Mouse (Mus musculus): Measurements from ENCODE around the gene Endog. TPM values are rescaled to one million over a fixed set of nuclear protein-coding genes. Genes with fewer than 3 reads are reported as not detected.
A peak's percentile ranks its signal among the peaks of the same experiment; 100 is the strongest.

Endog gene
- polyA plus RNA-seq, 1 experiment from 2014 or later: 16.9 TPM

- DNase-seq (ENCODE audit: low spot score): peak; percentile 96
- no peaks in the 10 kb centered on the region for H3K36me3 ChIP-seq (replicated peaks; ENCODE audit: control insufficient read depth, insufficient read depth, low read depth, low read length)
- H3K27ac ChIP-seq (replicated peaks; ENCODE audit: low read depth, low read length): no peak within 1 kb of the TSS
- peak within 1 kb of the TSS; percentile 64 for H3K9ac ChIP-seq (replicated peaks; ENCODE audit: low read length)
- no peaks in the 10 kb centered on the region for H3K27me3 ChIP-seq (ENCODE audit: control insufficient read depth, insufficient read depth, low read length)
- peaks cover 3% of the 10 kb centered on the region; the same call in 1 of the 2 replicates for H3K4me1 ChIP-seq (ENCODE audit: control insufficient read depth, insufficient read depth, low read length)
- peak within 1 kb of the TSS; percentile 78 for H3K4me3 ChIP-seq (ENCODE audit: low read depth, low read length)
- H3K9me3 ChIP-seq (replicated peaks; ENCODE audit: control insufficient read depth, low read length): no peaks in the 10 kb centered on the region
- under 1% methylated on average over 44 of the region's 44 CpGs for WGBS
- peak within 1 kb of the TSS; percentile 90 for H3K4me2 ChIP-seq (ENCODE audit: low read depth, low read length)
- peak; percentile 94 for ATAC-seq (replicated peaks; ENCODE audit: insufficient number of reproducible peaks, low FRiP score, low TSS enrichment, low read depth)
Observed at GRCm38 (mm10) chr2:30205629-30206357, 34.5 kb downstream of the Endog start, which contains the start of gene Kyat1. TSS of gene Kyat1 (minus strand) at chr2:30205847.

DNA sequence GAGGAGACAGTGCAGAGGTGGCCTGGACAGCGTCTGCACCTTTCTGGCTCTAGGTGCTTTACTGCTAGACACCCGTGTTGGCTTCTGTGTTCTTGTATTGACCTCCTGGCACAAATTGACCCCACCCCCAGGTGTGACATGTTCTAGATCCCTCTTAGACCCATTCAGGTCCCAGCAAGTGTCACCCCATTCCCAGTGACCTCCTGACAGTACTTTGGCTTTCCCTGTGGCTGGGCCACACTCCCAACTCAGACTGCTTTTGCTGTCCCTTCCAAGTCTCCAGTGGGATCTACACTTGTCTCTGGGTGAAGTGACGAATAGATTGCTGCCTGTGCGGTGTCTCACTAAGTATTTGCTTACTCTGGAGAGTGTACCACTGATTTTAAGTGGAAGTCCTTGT lies 36.1 kb downstream of the Endog start:
- H3K27me3 ChIP-seq (ENCODE audit: control insufficient read depth, insufficient read depth, low read length): no peaks in the 10 kb centered on the region
- no peaks in the 10 kb centered on the region for H3K9me3 ChIP-seq (replicated peaks; ENCODE audit: control insufficient read depth, low read length)
- ATAC-seq (replicated peaks; ENCODE audit: insufficient number of reproducible peaks, low FRiP score, low TSS enrichment, low read depth) (no peak), DNase-seq (ENCODE audit: low spot score) (no peak)
- H3K4me3 ChIP-seq (ENCODE audit: low read depth, low read length): no peak overlapping the region
- no peak overlapping the region for H3K27ac ChIP-seq (replicated peaks; ENCODE audit: low read depth, low read length)
- no peaks in the 10 kb centered on the region for H3K36me3 ChIP-seq (replicated peaks; ENCODE audit: control insufficient read depth, insufficient read depth, low read depth, low read length)
- WGBS: 83% methylated on average over 4 of the region's 4 CpGs
- peaks cover 3% of the 10 kb centered on the region; the same call in 1 of the 2 replicates for H3K4me1 ChIP-seq (ENCODE audit: control insufficient read depth, insufficient read depth, low read length)
- no peak overlapping the region for H3K4me2 ChIP-seq (ENCODE audit: low read depth, low read length)
- no peak overlapping the region for H3K9ac ChIP-seq (replicated peaks; ENCODE audit: low read length)

DNA sequence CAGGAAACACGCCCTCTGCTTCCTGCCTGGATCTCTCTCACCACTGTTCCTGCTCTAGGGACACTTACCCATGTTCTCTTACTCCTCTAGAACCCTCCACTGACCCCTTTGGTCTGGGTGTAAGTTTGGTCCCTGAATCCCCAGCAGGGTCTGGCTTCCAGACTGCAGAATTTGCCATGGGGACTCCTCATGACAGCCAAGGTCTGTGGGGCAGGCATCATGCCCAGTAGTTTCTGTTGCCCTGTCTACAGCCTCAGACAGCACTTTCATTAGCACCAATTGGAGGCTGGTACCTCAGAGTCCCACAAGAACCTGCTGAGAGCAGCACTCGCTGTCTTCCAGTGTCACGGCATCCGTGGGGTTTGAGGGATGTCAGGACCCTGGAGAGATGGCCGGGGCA lies 36.6 kb downstream of the Endog start:
- WGBS: 71% methylated on average over 5 of the region's 5 CpGs
- ATAC-seq (replicated peaks; ENCODE audit: insufficient number of reproducible peaks, low FRiP score, low TSS enrichment, low read depth) (no peak), DNase-seq (ENCODE audit: low spot score) (no peak)
- Histone ChIP-seq H3K27me3 (ENCODE audit: control insufficient read depth, insufficient read depth, low read length) (no peaks in the 10 kb centered on the region), H3K9ac (replicated peaks; ENCODE audit: low read length) (no peak overlapping the region), H3K4me2 (ENCODE audit: low read depth, low read length) (no peak overlapping the region), H3K9me3 (replicated peaks; ENCODE audit: control insufficient read depth, low read length) (no peaks in the 10 kb centered on the region), H3K27ac (replicated peaks; ENCODE audit: low read depth, low read length) (no peak overlapping the region), H3K36me3 (replicated peaks; ENCODE audit: control insufficient read depth, insufficient read depth, low read depth, low read length) (no peaks in the 10 kb centered on the region), H3K4me3 (ENCODE audit: low read depth, low read length) (no peak overlapping the region), H3K4me1 (ENCODE audit: control insufficient read depth, insufficient read depth, low read length) (peaks cover 3% of the 10 kb centered on the region; the same call in 1 of the 2 replicates)

- Histone ChIP-seq H3K36me3 (replicated peaks; ENCODE audit: control insufficient read depth, insufficient read depth, low read depth, low read length) (no peaks in the 10 kb centered on the region), H3K27ac (replicated peaks; ENCODE audit: low read depth, low read length) (no peak overlapping the region), H3K4me1 (ENCODE audit: control insufficient read depth, insufficient read depth, low read length) (no peaks in the 10 kb centered on the region), H3K9me3 (replicated peaks; ENCODE audit: control insufficient read depth, low read length) (no peaks in the 10 kb centered on the region), H3K4me3 (ENCODE audit: low read depth, low read length) (no peak overlapping the region), H3K9ac (replicated peaks; ENCODE audit: low read length) (no peak overlapping the region), H3K4me2 (ENCODE audit: low read depth, low read length) (no peak overlapping the region), H3K27me3 (ENCODE audit: control insufficient read depth, insufficient read depth, low read length) (no peaks in the 10 kb centered on the region)
- ATAC-seq (replicated peaks; ENCODE audit: insufficient number of reproducible peaks, low FRiP score, low TSS enrichment, low read depth) (no peak), DNase-seq (ENCODE audit: low spot score) (no peak)
- WGBS: 63% methylated on average over 6 of the region's 6 CpGs
Observed at GRCm38 (mm10) chr2:30211408-30212168, 40.3 kb downstream of the Endog start.

- DNase-seq (ENCODE audit: low spot score) (no peak), ATAC-seq (replicated peaks; ENCODE audit: insufficient number of reproducible peaks, low FRiP score, low TSS enrichment, low read depth) (no peak)
- no peak overlapping the region for H3K4me3 ChIP-seq (ENCODE audit: low read depth, low read length)
- H3K36me3 ChIP-seq (replicated peaks; ENCODE audit: control insufficient read depth, insufficient read depth, low read depth, low read length): no peaks in the 10 kb centered on the region
- H3K27me3 ChIP-seq (ENCODE audit: control insufficient read depth, insufficient read depth, low read length): no peaks in the 10 kb centered on the region
- H3K4me1 ChIP-seq (ENCODE audit: control insufficient read depth, insufficient read depth, low read length): no peaks in the 10 kb centered on the region
- H3K9ac ChIP-seq (replicated peaks; ENCODE audit: low read length): no peak overlapping the region
- no peaks in the 10 kb centered on the region for H3K9me3 ChIP-seq (replicated peaks; ENCODE audit: control insufficient read depth, low read length)
- no peak overlapping the region for H3K27ac ChIP-seq (replicated peaks; ENCODE audit: low read depth, low read length)
- no peak overlapping the region for H3K4me2 ChIP-seq (ENCODE audit: low read depth, low read length)
- 73% methylated on average over 4 of the region's 4 CpGs for WGBS
Observed at GRCm38 (mm10) chr2:30212169-30212545, 40.9 kb downstream of the Endog start.

GRCm38 (mm10) chr2:30212951-30213350 lies 41.7 kb downstream of the Endog start:
- no peaks in the 10 kb centered on the region for H3K4me1 ChIP-seq (ENCODE audit: control insufficient read depth, insufficient read depth, low read length)
- H3K27me3 ChIP-seq (ENCODE audit: control insufficient read depth, insufficient read depth, low read length): no peaks in the 10 kb centered on the region
- H3K4me2 ChIP-seq (ENCODE audit: low read depth, low read length): no peak overlapping the region
- H3K9me3 ChIP-seq (replicated peaks; ENCODE audit: control insufficient read depth, low read length): no peaks in the 10 kb centered on the region
- H3K36me3 ChIP-seq (replicated peaks; ENCODE audit: control insufficient read depth, insufficient read depth, low read depth, low read length): no peaks in the 10 kb centered on the region
- DNase-seq (ENCODE audit: low spot score) (no peak), ATAC-seq (replicated peaks; ENCODE audit: insufficient number of reproducible peaks, low FRiP score, low TSS enrichment, low read depth) (no peak)
- WGBS: 75% methylated on average over 1 of the region's 1 CpGs
- no peak overlapping the region for H3K4me3 ChIP-seq (ENCODE audit: low read depth, low read length)
- no peak overlapping the region for H3K27ac ChIP-seq (replicated peaks; ENCODE audit: low read depth, low read length)
- no peak overlapping the region for H3K9ac ChIP-seq (replicated peaks; ENCODE audit: low read length)

- Histone ChIP-seq H3K27ac (replicated peaks; ENCODE audit: low read depth, low read length) (no peak overlapping the region), H3K4me3 (ENCODE audit: low read depth, low read length) (no peak overlapping the region), H3K9ac (replicated peaks; ENCODE audit: low read length) (no peak overlapping the region), H3K4me1 (ENCODE audit: control insufficient read depth, insufficient read depth, low read length) (no peaks in the 10 kb centered on the region), H3K4me2 (ENCODE audit: low read depth, low read length) (no peak overlapping the region), H3K27me3 (ENCODE audit: control insufficient read depth, insufficient read depth, low read length) (no peaks in the 10 kb centered on the region), H3K36me3 (replicated peaks; ENCODE audit: control insufficient read depth, insufficient read depth, low read depth, low read length) (no peaks in the 10 kb centered on the region), H3K9me3 (replicated peaks; ENCODE audit: control insufficient read depth, low read length) (no peaks in the 10 kb centered on the region)
- ATAC-seq (replicated peaks; ENCODE audit: insufficient number of reproducible peaks, low FRiP score, low TSS enrichment, low read depth) (no peak), DNase-seq (ENCODE audit: low spot score) (no peak)
- 81% methylated on average over 3 of the region's 3 CpGs for WGBS
Observed at GRCm38 (mm10) chr2:30214745-30215144, 43.5 kb downstream of the Endog start.

- no peak for ATAC-seq (replicated peaks; ENCODE audit: insufficient number of reproducible peaks, low FRiP score, low TSS enrichment, low read depth)
- H3K9ac ChIP-seq (replicated peaks; ENCODE audit: low read length): no peak overlapping the region
- H3K27me3 ChIP-seq (ENCODE audit: control insufficient read depth, insufficient read depth, low read length): no peaks in the 10 kb centered on the region
- H3K4me3 ChIP-seq (ENCODE audit: low read depth, low read length): no peak overlapping the region
- H3K27ac ChIP-seq (replicated peaks; ENCODE audit: low read depth, low read length): no peak overlapping the region
- 79% methylated on average over 6 of the region's 6 CpGs for WGBS
- no peaks in the 10 kb centered on the region for H3K9me3 ChIP-seq (replicated peaks; ENCODE audit: control insufficient read depth, low read length)
- H3K4me1 ChIP-seq (ENCODE audit: control insufficient read depth, insufficient read depth, low read length): no peaks in the 10 kb centered on the region
- H3K4me2 ChIP-seq (ENCODE audit: low read depth, low read length): no peak overlapping the region
- no peaks in the 10 kb centered on the region for H3K36me3 ChIP-seq (replicated peaks; ENCODE audit: control insufficient read depth, insufficient read depth, low read depth, low read length)
- DNase-seq (ENCODE audit: low spot score): no peak
Observed at GRCm38 (mm10) chr2:30215493-30215892, 44.2 kb downstream of the Endog start.

Measured in embryonic facial prominence, embryonic 11.5 days (tissue).